Mouse (Mus musculus) hindbrain, embryonic 11.5 days (tissue): Measurements from ENCODE around the gene Dcdc2c. TPM values are rescaled to one million over a fixed set of nuclear protein-coding genes. Genes with fewer than 3 reads are reported as not detected.

ENCODE experiments used
- ATAC-seq: fragments of 200-750 bp; cut with Nextera tagmentation; 2 replicates; pipeline ENCODE4 v1.8.0; 2017; ENCODE audit warnings: mild to moderate bottlenecking, moderate TSS enrichment, moderate library complexity; ENCODE audit not compliant: low FRiP score
- DNase-seq: peaks from one replicate; pipeline ENCODE4 v3.0.0-alpha.2; 2015; ENCODE audit warnings: low spot score
- H3K27ac ChIP-seq: fragments of 300-500 bp; sonication (generic); 2 replicates; pipeline ENCODE4 v1.5.1; 2014; ENCODE audit warnings: mild to moderate bottlenecking, low read depth, low read length
- H3K27me3 ChIP-seq: fragments of 300-500 bp; sonication (generic); 2 replicates; pipeline ENCODE4 v1.6.1; 2014; ENCODE audit warnings: mild to moderate bottlenecking, low read length, moderate library complexity, mixed read lengths; ENCODE audit not compliant: control insufficient read depth, insufficient read depth
- H3K36me3 ChIP-seq: fragments of 300-500 bp; sonication (generic); 2 replicates; pipeline ENCODE4 v1.6.1; 2014; ENCODE audit warnings: mild to moderate bottlenecking, low read length, moderate library complexity, mixed read lengths; ENCODE audit not compliant: control insufficient read depth, insufficient read depth
- H3K4me1 ChIP-seq: fragments of 300-500 bp; sonication (generic); replicated peaks from 2 replicates; pipeline ENCODE4 v1.6.1; 2014; ENCODE audit warnings: low read length, mixed read lengths; ENCODE audit not compliant: control insufficient read depth, insufficient read depth
- H3K4me2 ChIP-seq: fragments of 300-500 bp; sonication (generic); replicated peaks from 2 replicates; pipeline ENCODE4 v1.6.1; 2014; ENCODE audit warnings: mild to moderate bottlenecking, low read depth, low read length
- H3K4me3 ChIP-seq: fragments of 300-500 bp; sonication (generic); 2 replicates; pipeline ENCODE4 v1.5.1; 2014; ENCODE audit warnings: low read depth, low read length
- H3K9ac ChIP-seq: fragments of 300-500 bp; sonication (generic); 2 replicates; pipeline ENCODE4 v1.6.1; 2014; ENCODE audit warnings: low read depth, low read length
- H3K9me3 ChIP-seq: fragments of 300-500 bp; sonication (generic); 2 replicates; pipeline ENCODE4 v1.6.1; 2016; ENCODE audit warnings: low read length; ENCODE audit not compliant: control insufficient read depth
- WGBS: fragments of 180-500 bp; shearing (Covaris S2); extraction: QIAGEN DNeasy Blood & Tissue Kit; methylation state at CpG from one replicate; pipeline ENCODE4 v1.1.7; 2014; 5-methylcytosine and 5-hydroxymethylcytosine counted together
- polyA plus RNA-seq: library from polyadenylated mRNA; unstranded; fragments of >200 nt; fragmentation: Nextera tagmentation; extraction: Ambion mirVana; gene quantifications from 2 replicates; pipeline ENCODE4 v1.2.1, GENCODE M21; 2014

The Dcdc2c gene
- 0.14 and 0.22 TPM in 2 replicates for polyA plus RNA-seq

DNA sequence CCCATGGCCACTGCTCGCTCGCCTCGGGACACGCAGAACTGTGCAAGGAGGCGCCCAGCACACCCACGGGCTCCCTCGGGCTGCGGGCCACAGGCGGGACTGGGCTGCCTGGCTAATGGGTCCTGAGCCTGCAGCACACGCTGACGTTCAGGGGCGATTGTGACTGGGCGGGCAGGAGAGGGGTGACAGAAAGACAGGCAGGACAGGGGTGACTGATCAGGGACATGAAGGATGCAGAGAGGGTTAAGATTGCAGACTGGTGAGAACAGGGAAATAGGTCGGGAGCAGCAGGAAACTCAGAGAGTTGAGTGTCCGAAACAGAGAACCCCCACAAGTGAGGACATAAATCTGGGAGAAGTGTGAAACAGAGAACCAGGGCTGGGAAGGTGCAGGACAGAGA, at the start of gene Dcdc2c:
Gene Dcdc2c, minus strand, starts transcription at position 101 of the 400 bp plus-strand sequence.
- no peak within 1 kb of the TSS for H3K27ac ChIP-seq
- H3K4me2 ChIP-seq, result no peak within 1 kb of the TSS
- no peak within 1 kb of the TSS for H3K4me3 ChIP-seq
- DNase-seq, result no peak
- 72% methylated on average over 15 of the region's 15 CpGs for WGBS
- no peaks in the 10 kb centered on the region for H3K27me3 ChIP-seq
- no peak within 1 kb of the TSS for H3K9ac ChIP-seq
- no peaks in the 10 kb centered on the region for H3K36me3 ChIP-seq
- no peak for ATAC-seq
- no peaks in the 10 kb centered on the region for H3K4me1 ChIP-seq
- no peaks in the 10 kb centered on the region for H3K9me3 ChIP-seq

DNA sequence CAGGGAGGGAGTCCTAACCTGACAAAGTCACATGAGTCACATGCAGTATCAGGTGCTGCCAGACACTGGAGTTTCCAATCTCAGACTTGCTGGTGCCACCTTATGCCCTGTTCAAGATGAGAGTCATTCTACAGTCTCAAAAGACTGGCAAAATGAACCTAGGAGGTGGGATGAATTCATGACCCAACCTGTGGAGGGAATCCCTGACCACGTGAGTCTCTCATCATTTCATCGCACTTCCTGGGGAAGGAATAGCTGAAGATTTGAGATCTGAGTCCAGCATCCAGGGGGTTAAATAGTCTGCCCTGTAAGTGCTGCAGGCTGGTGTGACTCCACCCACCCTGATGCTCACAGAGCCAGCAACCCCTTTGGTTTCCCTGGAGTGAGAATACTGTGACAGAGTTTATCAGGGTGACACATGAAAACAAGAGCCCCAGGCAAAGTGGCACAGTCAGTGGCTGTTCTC, 46.4 kb upstream of the Dcdc2c start:
- Histone ChIP-seq H3K9ac (no peak overlapping the region), H3K9me3 (no peaks in the 10 kb centered on the region), H3K27ac (no peak overlapping the region), H3K4me2 (no peak overlapping the region), H3K4me3 (no peak overlapping the region), H3K4me1 (no peaks in the 10 kb centered on the region), H3K27me3 (no peaks in the 10 kb centered on the region), H3K36me3 (no peaks in the 10 kb centered on the region)
- WGBS, result 61% methylated on average over 2 of the region's 2 CpGs
- ATAC-seq, result no peak
- no peak for DNase-seq

DNA sequence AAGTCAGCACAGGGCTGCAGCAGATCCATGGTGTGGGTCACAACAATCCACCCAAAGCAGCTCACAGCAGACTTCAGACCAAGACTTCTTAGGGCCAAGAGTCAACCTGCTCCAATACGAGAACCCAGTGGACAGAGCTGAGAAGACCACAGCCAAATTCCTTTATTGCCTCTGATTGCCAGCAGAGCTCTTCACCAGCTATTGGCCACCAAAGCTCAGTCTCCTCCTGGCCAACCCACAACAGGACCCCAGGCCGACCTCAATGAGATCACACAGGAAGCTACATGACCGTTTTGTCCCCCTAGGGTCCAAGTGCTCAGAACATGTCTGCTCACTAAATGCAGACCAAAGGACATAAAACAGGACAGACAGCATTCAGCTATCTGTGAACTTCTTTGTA, 45.9 kb upstream of the Dcdc2c start:
- H3K27me3 ChIP-seq, result no peaks in the 10 kb centered on the region
- no peaks in the 10 kb centered on the region for H3K9me3 ChIP-seq
- no peak overlapping the region for H3K9ac ChIP-seq
- no peak overlapping the region for H3K4me3 ChIP-seq
- H3K36me3 ChIP-seq, result no peaks in the 10 kb centered on the region
- no peak overlapping the region for H3K4me2 ChIP-seq
- ATAC-seq, result no peak
- 75% methylated on average over 3 of the region's 3 CpGs for WGBS
- no peaks in the 10 kb centered on the region for H3K4me1 ChIP-seq
- no peak for DNase-seq
- H3K27ac ChIP-seq, result no peak overlapping the region

DNA sequence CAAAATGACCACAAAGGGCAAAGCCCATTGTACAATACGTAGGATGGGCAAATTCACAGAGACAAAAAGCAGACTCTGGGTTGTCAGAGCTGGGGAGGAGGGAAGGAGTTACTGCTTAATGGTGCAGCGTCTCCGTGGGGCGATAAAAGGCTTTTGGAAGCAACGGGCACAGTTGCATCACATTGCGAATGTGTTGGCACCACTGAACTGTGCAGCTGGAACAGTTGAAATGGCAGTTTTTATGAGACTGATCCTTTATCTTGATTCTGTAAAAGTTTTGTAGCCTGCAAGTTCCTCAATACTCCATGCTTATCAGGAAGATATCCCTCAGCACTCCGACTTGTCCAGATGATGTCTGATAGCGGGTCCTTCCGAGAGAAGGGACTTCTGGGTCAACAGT, 45.5 kb upstream of the Dcdc2c start:
- no peak overlapping the region for H3K4me3 ChIP-seq
- ATAC-seq (no peak), DNase-seq (no peak)
- 84% methylated on average over 9 of the region's 9 CpGs for WGBS
- no peak overlapping the region for H3K4me2 ChIP-seq
- no peaks in the 10 kb centered on the region for H3K4me1 ChIP-seq
- H3K27me3 ChIP-seq, result no peaks in the 10 kb centered on the region
- H3K9me3 ChIP-seq, result no peaks in the 10 kb centered on the region
- no peak overlapping the region for H3K9ac ChIP-seq
- no peaks in the 10 kb centered on the region for H3K36me3 ChIP-seq
- H3K27ac ChIP-seq, result no peak overlapping the region

DNA sequence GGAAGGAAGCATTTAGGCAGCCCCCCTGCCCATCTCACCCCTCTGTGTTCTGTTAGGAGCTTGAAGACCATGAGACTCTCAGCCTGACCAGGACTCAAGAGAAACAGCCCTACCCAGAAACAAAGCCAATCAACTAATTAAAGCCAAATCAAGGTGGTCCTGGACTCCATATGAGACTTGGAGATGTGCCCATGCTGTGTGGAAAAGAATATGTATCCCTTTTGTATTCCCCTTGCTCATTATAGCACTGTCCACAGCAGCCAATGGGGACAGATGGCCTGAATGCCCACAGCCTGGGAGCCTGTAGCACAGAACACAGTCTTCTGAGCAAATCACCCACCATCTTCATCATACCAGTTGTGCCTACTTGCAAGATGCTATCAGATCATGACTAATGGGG, 44.7 kb upstream of the Dcdc2c start:
- H3K36me3 ChIP-seq, result no peaks in the 10 kb centered on the region
- no peak for DNase-seq
- H3K9me3 ChIP-seq, result no peaks in the 10 kb centered on the region
- no peak overlapping the region for H3K9ac ChIP-seq
- H3K27me3 ChIP-seq, result no peaks in the 10 kb centered on the region
- H3K4me2 ChIP-seq, result no peak overlapping the region
- no peak overlapping the region for H3K4me3 ChIP-seq
- ATAC-seq, result no peak
- H3K4me1 ChIP-seq, result no peaks in the 10 kb centered on the region
- H3K27ac ChIP-seq, result no peak overlapping the region

DNA sequence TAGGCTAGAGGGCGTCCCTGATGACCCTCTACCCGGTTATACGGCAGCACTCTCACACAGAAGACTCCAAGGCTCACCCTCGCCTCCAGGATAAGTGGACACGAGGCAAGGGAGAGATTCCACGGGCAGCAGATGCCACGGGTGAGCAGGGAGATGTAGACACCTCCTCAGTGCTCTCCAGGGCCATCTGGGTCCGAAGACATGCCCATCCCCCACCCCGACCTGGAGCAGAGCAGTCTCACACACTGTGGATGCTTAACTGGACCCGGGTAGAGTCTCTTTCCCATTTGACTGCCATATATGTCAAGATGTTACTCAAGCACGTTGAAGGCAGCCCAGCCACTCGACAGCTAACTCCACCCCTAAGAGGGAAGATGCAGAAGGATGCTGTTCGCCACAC, 38.2 kb upstream of the Dcdc2c start:
- Histone ChIP-seq H3K4me2 (no peak overlapping the region), H3K27me3 (no peaks in the 10 kb centered on the region), H3K27ac (no peak overlapping the region), H3K9ac (no peak overlapping the region), H3K36me3 (no peaks in the 10 kb centered on the region), H3K9me3 (no peaks in the 10 kb centered on the region), H3K4me1 (no peaks in the 10 kb centered on the region), H3K4me3 (no peak overlapping the region)
- 51% methylated on average over 13 of the region's 13 CpGs for WGBS
- DNase-seq (no peak), ATAC-seq (no peak)

DNA sequence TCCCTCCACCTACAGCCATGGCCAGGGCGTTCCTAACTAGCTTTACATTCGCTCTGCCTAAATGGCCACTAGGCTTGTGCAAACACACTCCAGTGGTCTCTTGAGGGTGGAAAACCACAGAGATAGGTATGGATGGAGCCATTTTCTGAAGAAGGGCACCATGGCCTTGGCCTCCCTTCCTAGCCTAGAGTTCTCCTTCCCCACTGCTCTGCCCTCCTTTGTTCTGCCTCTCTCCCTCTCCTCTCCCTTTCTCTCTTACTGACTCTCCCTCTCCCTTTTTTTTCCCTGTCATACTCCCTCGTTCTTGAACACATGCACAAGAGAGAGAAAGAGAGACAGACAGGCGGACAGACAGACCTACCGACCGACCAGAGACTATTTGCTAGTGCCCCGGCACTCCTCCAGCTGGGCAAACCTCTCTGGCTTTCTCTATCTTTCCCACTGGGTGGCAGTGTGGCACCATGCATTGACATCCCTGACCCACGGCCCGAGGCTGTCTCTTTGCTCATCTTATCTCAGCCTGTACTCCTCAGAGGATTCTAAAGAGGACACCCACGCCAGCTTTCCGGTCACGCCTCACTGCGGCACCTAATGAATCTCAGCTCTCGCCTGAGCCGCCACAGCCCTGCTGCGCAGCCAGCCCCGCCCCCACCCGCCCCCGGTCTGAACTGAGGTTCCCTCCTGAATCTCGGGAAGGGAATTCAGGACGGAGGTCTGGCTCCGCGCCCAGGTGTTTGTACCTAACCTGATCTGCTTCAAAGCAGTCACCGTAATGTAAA, 37.1 kb upstream of the Dcdc2c start:
- 11% methylated on average over 20 of the region's 24 CpGs for WGBS
- no peaks in the 10 kb centered on the region for H3K9me3 ChIP-seq
- peak; percentile 93 for ATAC-seq
- no peaks in the 10 kb centered on the region for H3K27me3 ChIP-seq
- H3K4me2 ChIP-seq, result peak overlapping the region; percentile 54
- H3K4me1 ChIP-seq, result no peaks in the 10 kb centered on the region
- H3K27ac ChIP-seq, result 0 out of 2 replicates have a peak overlapping the region, but pooled peaks have one; percentile 27
- peak; percentile 87 for DNase-seq
- peak overlapping the region; percentile 30 for H3K4me3 ChIP-seq
- H3K36me3 ChIP-seq, result no peaks in the 10 kb centered on the region
- peak overlapping the region; percentile 49; the same call in 1 of the 2 replicates for H3K9ac ChIP-seq

DNA sequence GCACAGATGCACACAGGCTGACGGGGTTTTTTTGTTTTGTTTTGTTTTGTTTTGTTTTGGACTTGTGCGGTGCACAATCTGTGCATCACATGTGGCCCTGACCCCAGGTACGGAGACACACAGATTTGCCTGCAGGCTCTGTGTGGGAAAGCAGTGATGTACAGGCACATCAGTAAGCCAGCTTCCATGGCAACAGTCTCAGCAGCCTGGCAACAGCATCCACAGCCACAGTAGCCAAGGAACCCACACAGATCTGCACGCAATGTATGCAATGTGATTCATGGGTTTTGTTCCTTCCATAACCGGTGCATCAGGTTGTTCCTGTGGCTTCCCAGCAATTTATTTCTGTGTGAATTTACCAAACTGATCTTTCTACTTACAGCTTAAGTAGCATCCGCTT, 35.8 kb upstream of the Dcdc2c start:
- no peak for ATAC-seq
- Histone ChIP-seq H3K4me2 (no peak overlapping the region), H3K4me1 (no peaks in the 10 kb centered on the region), H3K36me3 (no peaks in the 10 kb centered on the region), H3K9me3 (no peaks in the 10 kb centered on the region), H3K27ac (no peak overlapping the region), H3K4me3 (no peak overlapping the region), H3K27me3 (no peaks in the 10 kb centered on the region), H3K9ac (0 out of 2 replicates have a peak overlapping the region, but pooled peaks have one; percentile 4)
- WGBS, result 69% methylated on average over 6 of the region's 6 CpGs
- peak; percentile 24 for DNase-seq

DNA sequence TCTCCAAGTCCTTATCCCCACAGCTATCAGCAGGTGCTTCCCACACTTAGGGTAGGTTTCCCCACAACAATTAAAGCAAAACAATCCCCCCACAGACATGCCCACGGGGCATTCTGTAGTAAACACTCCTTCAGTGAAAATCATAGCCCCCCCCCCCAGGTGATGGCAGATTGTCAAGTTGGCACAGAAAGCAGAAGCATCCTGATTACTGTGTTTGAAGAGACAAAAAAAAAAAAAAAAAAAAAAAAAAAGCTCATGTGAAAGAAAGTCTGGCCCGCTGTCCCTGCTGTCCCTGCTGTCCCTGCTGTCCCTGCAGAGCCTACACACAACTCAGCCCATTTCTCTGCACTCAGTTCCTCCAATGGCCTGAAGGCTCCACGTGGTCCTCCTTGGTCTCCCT, 31.8 kb upstream of the Dcdc2c start:
- H3K36me3 ChIP-seq, result no peaks in the 10 kb centered on the region
- H3K4me1 ChIP-seq, result no peaks in the 10 kb centered on the region
- 80% methylated on average over 3 of the region's 3 CpGs for WGBS
- DNase-seq, result no peak
- H3K27ac ChIP-seq, result no peak overlapping the region
- no peak overlapping the region for H3K4me3 ChIP-seq
- no peaks in the 10 kb centered on the region for H3K9me3 ChIP-seq
- no peak for ATAC-seq
- no peak overlapping the region for H3K4me2 ChIP-seq
- no peaks in the 10 kb centered on the region for H3K27me3 ChIP-seq
- no peak overlapping the region for H3K9ac ChIP-seq
